Mouse (Mus musculus): ENCODE results near the gene Sergef.

Gene Sergef

GRCm38 (mm10) chr7:46508590-46509318 is 130.9 kb downstream of the Sergef start:
- DNase-seq (ENCODE audit: low read depth in 2 of 2, low spot score in 2 of 2) = no peak

GRCm38 (mm10) chr7:46504157-46504556 is 135.4 kb downstream of the Sergef start:
- DNase-seq (ENCODE audit: low read depth in 2 of 2, low spot score in 2 of 2) = no peak

- no peak for DNase-seq (ENCODE audit: low read depth in 2 of 2, low spot score in 2 of 2)
These were observed 137.0 kb downstream of the Sergef start for GRCm38 (mm10) chr7:46502650-46503049.

GRCm38 (mm10) chr7:46501458-46501857 is 138.1 kb downstream of the Sergef start:
- no peak for DNase-seq (ENCODE audit: low read depth in 2 of 2, low spot score in 2 of 2)

GRCm38 (mm10) chr7:46499561-46499960 is 140.0 kb downstream of the Sergef start:
- DNase-seq (ENCODE audit: low read depth in 2 of 2, low spot score in 2 of 2) = peak; percentile 12 to 45

GRCm38 (mm10) chr7:46492134-46492678 is 147.4 kb downstream of the Sergef start:
- DNase-seq (ENCODE audit: low read depth in 2 of 2, low spot score in 2 of 2) = no peak

GRCm38 (mm10) chr7:46487354-46487753 is 152.3 kb downstream of the Sergef start:
- DNase-seq (ENCODE audit: low read depth in 2 of 2, low spot score in 2 of 2) = no peak

- DNase-seq (ENCODE audit: low read depth in 2 of 2, low spot score in 2 of 2) = no peak
These were observed 152.8 kb downstream of the Sergef start for GRCm38 (mm10) chr7:46486761-46487160.

GRCm38 (mm10) chr7:46484223-46484622 is 155.4 kb downstream of the Sergef start:
- DNase-seq (ENCODE audit: low read depth in 2 of 2, low spot score in 2 of 2) = no peak

GRCm38 (mm10) chr7:46483050-46483449 is 156.6 kb downstream of the Sergef start:
- no peak for DNase-seq (ENCODE audit: low read depth in 2 of 2, low spot score in 2 of 2)

GRCm38 (mm10) chr7:46482099-46482531 is 157.5 kb downstream of the Sergef start:
- no peak for DNase-seq (ENCODE audit: low read depth in 2 of 2, low spot score in 2 of 2)

- DNase-seq (ENCODE audit: low read depth in 2 of 2, low spot score in 2 of 2) = no peak
These were observed 159.8 kb downstream of the Sergef start for GRCm38 (mm10) chr7:46479793-46480192.

GRCm38 (mm10) chr7:46477456-46477855 is 162.2 kb downstream of the Sergef start:
- no peak for DNase-seq (ENCODE audit: low read depth in 2 of 2, low spot score in 2 of 2)

GRCm38 (mm10) chr7:46475464-46475863 is 164.1 kb downstream of the Sergef start:
- no peak for DNase-seq (ENCODE audit: low read depth in 2 of 2, low spot score in 2 of 2)

GRCm38 (mm10) chr7:46473141-46473540 is 166.5 kb downstream of the Sergef start:
- no peak for DNase-seq (ENCODE audit: low read depth in 2 of 2, low spot score in 2 of 2)

GRCm38 (mm10) chr7:46471054-46471737 is 168.4 kb downstream of the Sergef start:
- no peak for DNase-seq (ENCODE audit: low read depth in 2 of 2, low spot score in 2 of 2)

- DNase-seq (ENCODE audit: low read depth in 2 of 2, low spot score in 2 of 2) = no peak
These were observed 170.1 kb downstream of the Sergef start for GRCm38 (mm10) chr7:46469542-46469941.

- no peak for DNase-seq (ENCODE audit: low read depth in 2 of 2, low spot score in 2 of 2)
These were observed 173.1 kb downstream of the Sergef start for GRCm38 (mm10) chr7:46466422-46466981.

GRCm38 (mm10) chr7:46463136-46463535 is 176.5 kb downstream of the Sergef start:
- DNase-seq (ENCODE audit: low read depth in 2 of 2, low spot score in 2 of 2) = no peak

GRCm38 (mm10) chr7:46462287-46462686 is 177.3 kb downstream of the Sergef start:
- DNase-seq (ENCODE audit: low read depth in 2 of 2, low spot score in 2 of 2) = no peak

GRCm38 (mm10) chr7:46459605-46460245 is 179.9 kb downstream of the Sergef start:
- no peak for DNase-seq (ENCODE audit: low read depth in 2 of 2, low spot score in 2 of 2)
